Mouse (Mus musculus) stomach, postnatal 0 days (tissue): Measurements from ENCODE around the gene Ccsap.

Experiments
- CTCF ChIP-seq: IDR thresholded peaks from 2 replicates; pipeline ENCODE4 v1.5.1; 2016; ENCODE audit warnings: antibody characterized with exemption, low read depth, mild to moderate bottlenecking, moderate library complexity
- EP300 ChIP-seq: optimal IDR thresholded peaks from 2 replicates; pipeline ENCODE3; 2016; ENCODE audit warnings: antibody characterized with exemption

DNA sequence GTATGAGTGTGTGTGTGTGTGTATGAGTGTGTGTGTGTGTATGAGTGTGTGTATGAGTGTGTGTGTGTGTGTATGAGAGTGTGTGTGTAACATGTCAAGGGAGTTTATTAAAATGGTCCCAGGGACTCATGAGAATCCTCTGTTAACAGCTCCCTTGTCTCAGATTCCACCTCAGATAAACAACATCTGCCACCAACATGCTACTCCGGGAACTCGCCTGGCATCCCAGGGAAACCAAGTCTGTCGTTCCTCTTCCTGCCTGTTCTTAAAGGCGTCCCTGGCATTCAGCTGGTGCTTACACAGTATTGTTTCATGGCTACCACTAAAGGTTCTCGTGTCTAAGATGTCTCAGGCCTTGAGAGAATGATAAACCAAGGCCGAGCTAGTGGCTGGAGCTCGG lies 15.7 kb downstream of the Ccsap start:
- TF ChIP-seq CTCF (no peak), EP300 (no peak)
